Mouse (Mus musculus) left cerebral cortex, adult 2 months (tissue): ENCODE results near the gene Arl4a. TPM values are rescaled to one million over a fixed set of nuclear protein-coding genes. Genes with fewer than 3 reads are reported as not detected.

Source experiments
- DNase-seq, 2 experiments: peaks; one replicate each; pipeline ENCODE4 v3.0.0; 2021 to 2022; ENCODE audit warnings: low spot score in 2 of 2, mixed read lengths in 1 of 2; ENCODE audit errors: extremely low spot score in 1 of 2
- H3K27ac ChIP-seq: fragments of 200-600 bp; 2 replicates; pipeline ENCODE4 v1.8.1; 2022
- H3K4me3 ChIP-seq: fragments of 200-600 bp; 2 replicates; pipeline ENCODE4 v1.8.1; 2022
- CTCF ChIP-seq: fragments of 200-600 bp; IDR thresholded peaks from 2 replicates; pipeline ENCODE4 v1.8.1; 2022; ENCODE audit warnings: antibody characterized with exemption, mild to moderate bottlenecking, moderate library complexity
- intact Hi-C: fragments of 180-260 bp; cut with DNase I; formaldehyde crosslinking; loops from one replicate; pipeline ENCODE4 v1.15.1; 2025
- total RNA-seq, 2 experiments: library from RNA; stranded (reverse); gene quantifications; 2 replicates each; pipeline ENCODE4 v1.2.3; 2021

The Arl4a gene
- total RNA-seq, 2 experiments from 2014 or later, result 39.2 to 50.8 TPM

DNA sequence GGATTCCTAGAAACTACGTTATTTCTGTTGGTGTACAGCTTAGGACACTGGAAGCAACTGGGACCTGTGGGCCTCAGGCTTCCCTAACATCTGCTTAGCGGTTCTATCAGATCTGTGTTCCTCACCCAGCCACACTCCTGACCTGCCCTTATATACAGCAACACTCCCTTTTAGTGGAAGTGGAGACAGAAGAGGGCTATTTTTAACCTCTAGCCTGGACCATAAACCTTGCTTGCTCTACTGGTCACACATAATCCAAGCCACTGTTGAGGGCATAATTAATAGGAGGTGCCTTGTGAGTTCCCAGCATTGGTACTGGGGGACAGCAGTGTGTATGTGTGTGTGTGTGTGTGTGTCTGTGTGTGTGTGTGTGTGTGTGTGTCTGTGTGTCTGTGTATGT, 33.1 kb downstream of the Arl4a start:
- intact Hi-C loops, result no loop called here
- no peak overlapping the region for H3K27ac ChIP-seq

DNA sequence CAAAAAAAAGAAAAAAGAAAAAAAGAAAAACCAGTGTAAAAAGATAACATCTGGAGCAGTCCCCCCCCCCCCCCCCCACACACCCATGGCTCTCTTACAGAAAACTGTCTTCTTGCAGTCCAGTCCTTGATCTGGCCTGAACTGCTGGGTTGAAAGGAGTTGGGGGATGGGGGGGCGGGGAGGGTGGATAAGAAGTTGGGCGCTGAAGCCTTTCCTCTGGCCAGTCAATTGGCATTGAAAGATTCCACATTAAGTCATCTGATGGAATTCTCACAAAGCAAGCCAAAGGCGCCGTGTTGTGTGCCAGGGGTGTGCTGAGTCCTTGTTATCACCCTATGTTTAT, 39.0 kb downstream of the Arl4a start:
- H3K4me3 ChIP-seq, result no peak overlapping the region
- DNase-seq, result no peak
- intact Hi-C loops, result no loop called here
- TF ChIP-seq CTCF, result no peak
- H3K27ac ChIP-seq, result no peak overlapping the region

More for the DNA sequence above, 33.1 kb downstream of the Arl4a start:
- H3K4me3 ChIP-seq, result no peak overlapping the region
- TF ChIP-seq CTCF, result no peak
- DNase-seq, result no peak

DNA sequence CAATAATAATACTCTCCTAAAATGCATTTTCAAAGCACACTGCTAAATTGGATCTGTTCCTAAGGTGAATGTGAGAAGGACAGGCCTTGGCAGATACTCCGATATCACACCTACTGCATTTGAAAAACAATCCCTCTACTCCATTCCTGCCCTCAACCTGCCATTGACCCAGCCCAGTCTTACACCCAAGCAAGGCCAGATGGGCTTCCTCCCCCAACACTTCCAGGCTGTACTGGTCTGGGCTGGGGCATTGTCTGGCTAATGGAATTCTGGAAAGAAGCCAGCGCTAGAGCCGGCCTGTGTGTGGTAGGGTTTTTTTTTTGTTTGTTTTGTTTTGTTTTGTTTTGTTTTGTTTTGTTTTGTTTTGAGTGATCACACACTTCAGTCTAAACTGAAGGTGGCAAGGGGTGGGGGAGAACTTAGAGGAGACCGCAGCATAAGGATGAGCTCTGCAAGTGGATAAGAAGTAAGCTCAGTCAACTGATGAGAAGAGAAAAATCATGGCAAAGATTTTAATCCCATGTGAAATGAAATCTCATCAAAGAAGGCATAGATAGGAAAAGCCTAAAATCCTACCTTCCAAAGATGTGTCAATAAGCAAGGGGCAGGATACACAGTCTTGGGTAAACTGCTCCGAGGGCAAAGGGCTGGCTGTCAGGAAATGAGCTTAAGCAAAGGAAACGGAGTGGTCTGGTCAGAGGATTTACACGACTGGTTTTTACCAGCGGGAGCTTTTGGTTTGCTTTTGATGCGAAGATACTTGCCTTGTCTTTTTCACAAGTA, 39.6 kb downstream of the Arl4a start:
- intact Hi-C loops, result no loop called here

DNA sequence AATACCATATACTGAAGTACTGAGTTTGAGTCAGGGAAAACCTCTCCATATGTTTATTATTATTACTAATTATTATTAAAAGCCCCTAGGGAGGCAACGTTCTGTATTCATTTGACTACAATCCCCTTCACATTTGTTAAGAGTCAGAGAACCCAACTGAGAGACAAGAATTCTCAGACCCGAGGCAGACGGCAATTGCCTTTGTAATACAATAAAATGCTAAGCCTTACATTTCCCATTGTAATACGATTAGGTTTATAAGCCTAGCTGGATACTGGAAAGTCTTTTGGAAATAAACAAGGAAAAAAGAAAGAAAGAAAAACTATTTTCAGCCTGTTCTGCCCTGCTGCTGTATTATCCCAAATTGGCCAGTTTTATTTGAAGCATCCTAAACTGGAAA, 40.2 kb downstream of the Arl4a start:
- no peak for TF ChIP-seq CTCF
- intact Hi-C loops, result no loop called here

More for the DNA sequence above, 39.6 kb downstream of the Arl4a start:
- Histone ChIP-seq H3K27ac (no peak overlapping the region), H3K4me3 (no peak overlapping the region)
- TF ChIP-seq CTCF, result no peak
- no peak for DNase-seq

DNA sequence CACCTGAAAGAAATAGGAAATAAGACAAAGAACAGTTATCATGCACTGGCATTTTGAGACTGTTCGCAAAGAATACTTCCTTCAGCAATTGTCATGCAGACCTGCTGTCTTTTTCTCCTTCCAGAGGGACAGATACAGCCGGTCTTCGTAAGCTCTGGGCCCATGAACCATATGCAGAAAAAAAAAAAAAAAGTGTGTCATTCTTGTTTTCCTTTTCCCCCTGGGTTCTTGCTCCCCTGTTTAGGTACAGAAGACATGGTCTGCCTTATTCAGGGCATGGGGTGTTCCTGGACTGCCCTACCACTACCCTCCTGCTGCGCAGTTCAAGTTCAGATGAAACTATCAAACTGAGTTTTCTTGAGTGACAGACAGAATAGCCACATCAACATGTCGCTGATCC, 41.8 kb downstream of the Arl4a start:
- intact Hi-C loops, result no loop called here
- DNase-seq, result no peak
- no peak overlapping the region for H3K4me3 ChIP-seq
- no peak overlapping the region for H3K27ac ChIP-seq
- TF ChIP-seq CTCF, result no peak

More for the DNA sequence above, 40.2 kb downstream of the Arl4a start:
- Histone ChIP-seq H3K27ac (no peak overlapping the region), H3K4me3 (no peak overlapping the region)
- DNase-seq, result no peak

DNA sequence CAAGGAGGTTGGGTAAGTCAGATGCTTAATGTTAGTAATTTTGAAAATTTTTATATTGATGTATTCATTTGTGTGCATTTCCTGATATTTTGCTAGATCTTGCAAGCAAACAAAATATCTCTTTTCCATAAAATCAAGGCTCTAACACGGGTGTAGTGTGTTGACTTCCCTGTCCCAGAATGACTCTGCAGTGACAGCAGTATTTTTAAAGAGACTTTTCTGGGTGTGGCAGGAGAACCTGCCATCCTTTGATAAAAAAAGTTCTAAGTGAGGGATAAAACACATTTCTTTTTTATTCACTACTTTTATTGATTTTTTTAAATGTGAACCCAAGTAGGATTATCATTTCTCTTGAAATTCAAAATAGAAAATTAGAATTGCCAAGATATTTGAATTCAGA, 42.2 kb downstream of the Arl4a start:
- intact Hi-C loops, result no loop called here
- Histone ChIP-seq H3K4me3 (no peak overlapping the region), H3K27ac (no peak overlapping the region)
- TF ChIP-seq CTCF, result no peak
- no peak for DNase-seq

DNA sequence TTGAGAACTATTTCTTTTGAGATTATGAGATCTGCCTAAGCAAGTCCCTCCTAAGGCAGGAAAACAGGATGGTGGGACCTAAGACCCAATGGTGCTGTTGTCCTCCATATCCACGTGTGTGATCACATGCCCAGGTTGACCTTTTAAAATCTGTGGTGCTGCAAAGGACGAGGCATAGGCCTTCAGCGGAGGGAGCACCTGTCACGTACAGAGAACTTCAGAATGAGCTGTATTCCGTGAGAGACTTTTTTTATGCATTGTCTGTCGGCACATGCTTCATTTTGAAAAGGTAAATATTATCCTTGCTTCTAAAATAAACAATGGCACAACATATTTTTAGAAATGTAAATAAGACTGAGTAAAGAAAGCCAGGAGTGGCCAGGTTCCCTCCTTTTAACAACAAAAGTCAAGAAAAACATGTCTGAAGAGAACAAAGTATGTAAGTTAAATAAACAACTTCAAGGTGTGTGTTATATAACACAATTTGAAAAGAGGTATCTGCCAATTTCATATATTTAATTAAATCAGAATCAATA, 45.0 kb downstream of the Arl4a start:
- intact Hi-C loops, result no loop called here
- DNase-seq, result no peak
- H3K4me3 ChIP-seq, result no peak overlapping the region

DNA sequence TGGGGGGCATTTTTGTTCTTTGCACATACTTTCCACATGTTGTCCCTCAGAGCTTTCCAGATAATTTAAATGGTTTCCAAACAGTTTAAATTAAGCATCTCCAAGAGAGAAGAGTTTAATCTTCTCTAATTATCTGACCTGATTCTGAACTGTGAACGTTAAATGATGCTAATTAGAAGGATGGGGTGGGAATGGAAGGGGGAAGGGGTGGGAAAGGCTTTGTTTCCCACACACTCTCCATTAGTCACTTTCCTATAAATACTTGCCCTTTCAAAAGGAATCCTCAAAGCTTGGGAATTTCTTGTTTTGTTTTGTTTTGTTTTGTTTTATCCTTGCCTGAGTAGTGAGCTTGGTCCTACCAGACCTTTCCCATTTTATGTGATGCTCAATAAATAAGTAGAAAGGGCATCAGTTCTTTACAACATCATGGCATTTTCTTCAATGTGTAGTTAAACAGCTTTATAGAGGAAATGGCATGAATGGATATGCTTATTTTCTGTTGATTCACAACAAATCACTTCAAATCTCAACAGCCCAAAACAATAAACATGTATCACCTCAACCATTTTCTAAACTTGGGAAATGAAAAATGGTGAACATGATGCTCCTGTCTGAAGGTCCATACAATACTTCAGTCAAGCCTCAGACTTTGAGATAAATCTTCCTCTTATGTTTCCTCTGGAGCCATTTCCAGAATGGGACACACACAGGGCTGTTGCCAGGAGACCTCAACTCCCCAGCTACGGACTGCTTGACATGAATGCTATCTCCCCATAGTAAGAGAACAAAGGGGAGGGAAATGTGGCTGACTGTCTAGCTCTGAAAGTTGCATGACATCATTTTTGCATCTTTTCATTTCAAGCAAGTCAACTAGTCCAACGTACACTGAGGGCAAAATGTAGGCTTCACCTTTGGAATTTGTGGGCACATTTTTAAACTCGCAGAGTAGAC, 46.7 kb downstream of the Arl4a start:
- Histone ChIP-seq H3K4me3 (no peak overlapping the region), H3K27ac (no peak overlapping the region)
- TF ChIP-seq CTCF, result no peak
- DNase-seq, result no peak
- intact Hi-C loops, result no loop called here

More for the DNA sequence above, 45.0 kb downstream of the Arl4a start:
- H3K27ac ChIP-seq, result no peak overlapping the region
- no peak for TF ChIP-seq CTCF

DNA sequence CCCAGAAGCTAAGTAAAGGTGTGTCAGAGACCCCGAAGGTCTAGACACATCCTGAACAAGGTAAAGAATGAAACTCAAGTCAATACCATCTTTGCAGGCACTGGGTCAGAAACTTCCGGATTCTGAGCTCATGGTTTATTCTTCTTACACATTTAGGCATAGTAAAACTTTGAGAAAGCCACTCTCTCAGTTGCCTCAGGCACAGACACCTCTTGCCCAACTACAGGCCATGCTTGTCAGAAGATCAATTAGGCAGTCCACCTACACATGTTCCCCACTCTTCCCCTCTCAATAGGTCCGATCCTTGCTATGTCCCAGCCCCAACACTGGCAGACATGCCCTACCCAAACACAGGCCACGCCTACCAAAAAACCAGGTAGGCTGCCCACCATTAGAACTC, 48.7 kb downstream of the Arl4a start:
- H3K4me3 ChIP-seq, result no peak overlapping the region
- DNase-seq, result no peak
- intact Hi-C loops, result no loop called here
- no peak overlapping the region for H3K27ac ChIP-seq
- TF ChIP-seq CTCF, result no peak

DNA sequence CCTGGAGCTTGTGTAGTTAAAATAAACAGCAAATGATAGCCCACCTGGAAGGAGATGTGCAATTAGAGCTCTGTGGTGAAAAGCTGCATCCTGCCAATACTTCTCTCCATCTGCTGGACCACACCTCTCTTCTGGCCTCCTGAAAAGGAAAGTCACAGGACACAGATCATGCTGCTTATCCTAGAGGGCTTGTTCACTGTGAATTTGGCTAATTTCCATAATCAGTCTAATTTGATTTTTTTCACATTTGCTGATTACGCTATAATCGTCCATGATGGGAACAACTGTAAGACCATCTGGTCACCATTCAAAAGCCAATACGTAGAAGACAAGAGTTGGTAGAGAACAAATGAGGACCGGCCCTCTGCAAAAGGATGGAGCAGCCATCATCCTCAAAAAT, 50.6 kb downstream of the Arl4a start:
- DNase-seq, result no peak
- no peak overlapping the region for H3K4me3 ChIP-seq
- no peak for TF ChIP-seq CTCF
- H3K27ac ChIP-seq, result no peak overlapping the region
- intact Hi-C loops, result no loop called here

DNA sequence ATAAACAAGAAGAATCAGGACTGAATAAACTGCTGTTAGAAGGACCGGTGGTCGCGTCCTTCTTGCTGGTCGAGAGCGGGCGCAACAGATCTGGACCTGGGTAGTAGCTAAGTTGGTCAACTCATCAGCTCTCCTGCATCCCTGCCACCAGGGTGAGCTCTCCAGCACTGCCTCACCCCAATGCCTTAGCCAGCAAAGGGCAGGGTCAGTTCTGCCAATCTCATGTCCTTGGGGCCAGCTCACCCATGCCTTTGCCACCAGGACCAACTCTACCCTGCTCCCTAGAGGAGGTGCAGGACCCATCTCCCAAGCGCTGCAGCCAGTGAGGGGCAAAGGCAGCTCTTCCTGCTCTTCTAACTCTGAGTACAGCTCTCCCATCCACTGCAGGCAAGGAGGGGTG, 52.2 kb downstream of the Arl4a start:
- DNase-seq, result no peak
- no peak for TF ChIP-seq CTCF

DNA sequence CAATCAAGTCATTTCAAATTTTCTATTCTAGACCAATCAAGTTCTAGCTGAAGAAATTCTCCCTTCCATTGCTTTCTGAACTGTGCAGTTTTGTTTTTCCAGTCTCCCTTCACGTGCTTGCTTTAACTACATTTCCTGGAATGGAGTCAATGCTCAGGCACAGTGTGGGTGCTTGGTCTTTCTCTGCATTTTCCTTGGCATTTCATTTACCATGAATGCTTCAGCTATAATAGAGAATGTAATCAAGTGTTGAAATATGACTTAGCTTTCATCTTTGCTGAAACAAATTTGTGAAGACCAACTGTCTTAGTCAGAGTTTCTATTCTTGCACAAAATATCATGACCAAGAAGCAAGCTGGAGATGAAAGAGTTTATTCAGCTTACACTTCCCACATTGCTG, 58.0 kb downstream of the Arl4a start:
- TF ChIP-seq CTCF, result no peak
- no peak overlapping the region for H3K27ac ChIP-seq
- intact Hi-C loops, result loop anchor here (5.0 kb wide), 2 partner anchors 97 to 242 kb away; no protein-coding TSS in a partner anchor
- no peak for DNase-seq
- no peak overlapping the region for H3K4me3 ChIP-seq

More for the DNA sequence above, 52.2 kb downstream of the Arl4a start:
- Histone ChIP-seq H3K4me3 (no peak overlapping the region), H3K27ac (no peak overlapping the region)
- intact Hi-C loops, result no loop called here
